15 mouse cellular contexts compared by ENCODE assay signal in genomic region chr3:133332280-133332679, GRCm38 (mm10). TPM values are rescaled to one million over a fixed set of nuclear protein-coding genes. Genes with fewer than 3 reads are reported as not detected.
DNase-seq lines count a peak whose midpoint lies in the region; ATAC-seq and TF ChIP-seq lines count a peak whose summit lies in the region.
"Had no signal": no experiment of that assay in that cellular context is flagged by ENCODE, and none has a peak within 500 bp of the region (broad histone marks: within the 10 kb centered on the region; RNA-seq: fewer than 3 reads in every experiment).

No protein-coding gene starts in this region.

- TF ChIP-seq POLR2A in MEL (IDR thresholded peaks at IDR 0.05; ENCODE audit: control insufficient read depth in 1 of 2, insufficient read depth in 1 of 2, low read depth in 1 of 2, low read length in 2 of 2, poor library complexity in 1 of 2), result no peak
- TF ChIP-seq POLR2A in thymus, adult 2 months (IDR thresholded peaks at IDR 0.05; ENCODE audit: control insufficient read depth, extremely low read depth, insufficient read depth, low read length, poor library complexity), result no peak

- peaks cover 0 to 2% of the 10 kb centered on the region in 2 experiments; a peak in 2 of 4 replicates for H3K36me3 ChIP-seq in MEL (ENCODE audit: control insufficient read depth in 1 of 2, insufficient read depth in 2 of 2, low read length in 2 of 2)
- no peaks in the 10 kb centered on the region for H3K36me3 ChIP-seq in thymus, adult 2 months (ENCODE audit: control insufficient read depth, insufficient read depth, low read length)
- peaks cover 30% of the 10 kb centered on the region; the same call in 1 of the 2 replicates for H3K36me3 ChIP-seq in midbrain, embryonic 10.5 days

- no peak for TF ChIP-seq EP300 in MEL (IDR thresholded peaks at IDR 0.05; ENCODE audit: low read depth in 1 of 2, low read length in 2 of 2)

- 2% methylated on average over 5 of the region's 5 CpGs for WGBS in thymus, adult 2 months
- WGBS in midbrain, embryonic 10.5 days, result 94% methylated on average over 5 of the region's 5 CpGs

- ATAC-seq in megakaryocyte, adult 5-6 weeks (ENCODE audit: poor library complexity, severe bottlenecking), result peak; percentile 55
- ATAC-seq: forebrain, embryonic 13.5 days had no signal

- TF ChIP-seq RAD21 in MEL (IDR thresholded peaks at IDR 0.05; ENCODE audit: low read depth, low read length), result no peak

- H3K4me1 ChIP-seq in MEL (ENCODE audit: control insufficient read depth in 1 of 2, insufficient read depth in 2 of 2, low read length in 2 of 2), result no peaks in the 10 kb centered on the region
- H3K4me1 ChIP-seq in thymus, adult 2 months (replicated peaks; ENCODE audit: control insufficient read depth, insufficient read depth, low read length), result peaks cover 24% of the 10 kb centered on the region
- H3K4me1 ChIP-seq in midbrain, embryonic 10.5 days, result peaks cover 6% of the 10 kb centered on the region; the same call in 1 of the 2 replicates
- H3K4me1 ChIP-seq: forebrain, embryonic 13.5 days had no signal

- TF ChIP-seq CTCF in MEL (IDR thresholded peaks at IDR 0.05 in 2 of 3, conservative IDR thresholded peaks at IDR 0.05 in 1 of 3; ENCODE audit: control insufficient read depth in 1 of 3, insufficient read depth in 1 of 3, low read depth in 2 of 3, low read length in 3 of 3, poor library complexity in 1 of 3, severe bottlenecking in 1 of 3), result no peak
- TF ChIP-seq CTCF in thymus, adult 2 months (IDR thresholded peaks at IDR 0.05; ENCODE audit: borderline replicate concordance, control insufficient read depth, extremely low read depth, insufficient read depth, low read length, poor library complexity), result no peak

- intact Hi-C loops in left cerebral cortex, postnatal 25 days (cut with DNase I), result no loop called here

- H3K79me2 ChIP-seq in MEL (ENCODE audit: control insufficient read depth, insufficient read depth, low read length, poor library complexity), result no peaks in the 10 kb centered on the region

- H3K27me3 ChIP-seq in MEL (ENCODE audit: control insufficient read depth in 1 of 2, insufficient read depth in 2 of 2, low read length in 2 of 2), result no peaks in the 10 kb centered on the region
- H3K27me3 ChIP-seq in thymus, adult 2 months (ENCODE audit: control insufficient read depth, insufficient read depth, low read length), result no peaks in the 10 kb centered on the region
- H3K27me3 ChIP-seq in midbrain, embryonic 10.5 days (ENCODE audit: low read depth, poor library complexity, severe bottlenecking), result no peaks in the 10 kb centered on the region
- H3K27me3 ChIP-seq: forebrain, embryonic 13.5 days; liver, embryonic 13.5 days had no signal

- no peak overlapping the region for H3K27ac ChIP-seq in MEL (ENCODE audit: control insufficient read depth, low read depth, low read length)
- peak overlapping the region; percentile 88 for H3K27ac ChIP-seq in thymus, adult 2 months (ENCODE audit: control insufficient read depth, insufficient read depth, low read length)
- H3K27ac ChIP-seq in midbrain, embryonic 10.5 days (replicated peaks), result no peak overlapping the region
- H3K27ac ChIP-seq: embryonic facial prominence, embryonic 10.5 days; forebrain, embryonic 13.5 days; kidney, postnatal 0 days; liver, embryonic 13.5 days had no signal

- H3K4me3 ChIP-seq in MEL (ENCODE audit: control insufficient read depth in 1 of 2, insufficient read depth in 1 of 2, low read depth in 2 of 2, low read length in 2 of 2), result no peak overlapping the region
- no peak overlapping the region for H3K4me3 ChIP-seq in thymus, adult 2 months (ENCODE audit: control insufficient read depth, insufficient read depth, low read length)
- no peak overlapping the region for H3K4me3 ChIP-seq in midbrain, embryonic 10.5 days
- H3K4me3 ChIP-seq: embryonic facial prominence, embryonic 10.5 days; forebrain, embryonic 13.5 days; liver, embryonic 13.5 days had no signal

- peak; percentile 85 for DNase-seq in CD4-positive helper T cell, adult 2 months (ENCODE audit: low read depth, low spot score)
- DNase-seq in MEL (ENCODE audit: low read depth, low spot score), result no peak
- no peak for DNase-seq in thymus, adult 2 months
- DNase-seq in gastrocnemius, adult 18-20 months (ENCODE audit: low spot score), result no peak
- DNase-seq in left cerebral cortex, postnatal 25 days (ENCODE audit: low spot score in 2 of 2), result no peak
- DNase-seq in gastrocnemius, postnatal 25 days, result no peak
- no peak for DNase-seq in midbrain, embryonic 10.5 days (ENCODE audit: low spot score)
- DNase-seq: cerebellum, postnatal 25 days; heart, adult 18-20 months; liver, embryonic 13.5 days; right cerebral cortex, postnatal 4 days had no signal

- no peak overlapping the region for H3K9ac ChIP-seq in MEL (ENCODE audit: control insufficient read depth, low read depth, low read length, poor library complexity, severe bottlenecking)
- H3K9ac ChIP-seq: forebrain, embryonic 13.5 days; liver, embryonic 13.5 days had no signal

- no peaks in the 10 kb centered on the region for H3K9me3 ChIP-seq in MEL (replicated peaks; ENCODE audit: insufficient read depth, low read length)
- H3K9me3 ChIP-seq in midbrain, embryonic 10.5 days (replicated peaks), result no peaks in the 10 kb centered on the region
- H3K9me3 ChIP-seq: embryonic facial prominence, embryonic 10.5 days; forebrain, embryonic 13.5 days; liver, embryonic 13.5 days had no signal

TF ChIP-seq in MEL, 35 proteins besides CTCF, POLR2A, EP300 and RAD21:
- peak; percentile 53; the same call in 1 of the 2 replicates for TF ChIP-seq RCOR1 (IDR thresholded peaks at IDR 0.05; ENCODE audit: low read depth, low read length)
- no peak for TF ChIP-seq SMC3 (IDR thresholded peaks at IDR 0.05; ENCODE audit: low read depth, low read length)
- TF ChIP-seq MAZ (IDR thresholded peaks at IDR 0.05; ENCODE audit: low read depth, low read length), result no peak
- TF ChIP-seq ZNF384 (IDR thresholded peaks at IDR 0.05; ENCODE audit: low read depth, low read length), result peak; percentile 77

RNA-seq across cellular contexts. Expression of gene Ppa2, which starts 22.4 kb away (rescaled TPM):
- 34.7 and 36.3 TPM in 2 replicates for total RNA-seq in MEL (2012; rRNA removed)
- polyA plus RNA-seq in MEL (2012; ENCODE audit: insufficient read depth in 1 of 2, insufficient read length in 2 of 2, low read depth in 1 of 2, low replicate concordance in 2 of 2, missing spikeins in 1 of 2), result 10 to 100 TPM in 1 of 2 experiments, not detected in 1; 33.6 TPM
- total RNA-seq in megakaryocyte, adult 5-6 weeks (2015), result 41.6 and 47.2 TPM in 2 replicates
- 38.1 and 43.8 TPM in 2 replicates for total RNA-seq in megakaryocyte, adult 5-6 weeks (2017)
- polyA plus RNA-seq in thymus, adult 2 months (2012; rRNA removed), result 38.5 and 50.5 TPM in 2 replicates
- 10 to 100 TPM; 51.3 to 55.5 TPM for total RNA-seq in gastrocnemius, adult 18-20 months (2021)
- 10 to 100 TPM; 45.5 to 46.7 TPM for total RNA-seq in left cerebral cortex, postnatal 25 days (2021)
- 10 to 100 TPM; 48.5 to 50.2 TPM for total RNA-seq in gastrocnemius, postnatal 25 days (2021)
- polyA plus RNA-seq in midbrain, embryonic 10.5 days (2016; fragmentation: Nextera tagmentation; extraction: Ambion mirVana), result 87.6 and 91.6 TPM in 2 replicates
